Mouse (Mus musculus) naive thymus-derived CD4-positive, alpha-beta T cell, adult 2 months (primary cell): ENCODE data around the gene Nectin2.
A peak's percentile ranks its signal among the peaks of the same experiment; 100 is the strongest.

Experiments
- DNase-seq: peaks from one replicate; pipeline ENCODE4 v3.0.0-alpha.2; 2011; ENCODE audit warnings: low read depth

Gene Nectin2

DNA sequence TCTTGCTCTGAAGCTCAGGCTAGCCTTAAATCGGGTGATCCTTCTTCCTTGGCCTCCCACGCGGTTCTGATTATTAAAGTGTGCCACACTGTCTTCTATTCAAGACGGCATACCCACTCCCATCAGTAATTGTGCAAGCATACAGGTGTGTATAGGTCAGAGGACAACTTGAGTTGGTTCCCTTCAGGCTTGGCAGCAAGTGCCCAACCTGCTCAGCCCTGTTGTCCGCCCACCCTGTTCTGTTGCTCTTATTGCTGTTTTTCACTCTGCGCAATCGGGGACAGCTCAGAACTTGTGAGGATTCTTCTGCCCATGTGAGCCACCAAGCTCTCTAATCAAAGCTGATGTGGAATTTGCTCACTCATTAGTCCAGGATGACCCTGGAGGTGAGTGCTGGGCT is 45.0 kb downstream of the Nectin2 start:
- no peak for DNase-seq

- DNase-seq: no peak
Measured at GRCm38 (mm10) chr7:19704475-19704874, 45.8 kb downstream of the Nectin2 start.

GRCm38 (mm10) chr7:19702859-19703555 is 47.3 kb downstream of the Nectin2 start:
- no peak for DNase-seq

GRCm38 (mm10) chr7:19701069-19701761 is 49.1 kb downstream of the Nectin2 start:
- DNase-seq: peak; percentile 51

GRCm38 (mm10) chr7:19700299-19701068 is 49.8 kb downstream of the Nectin2 start:
- DNase-seq: no peak

DNA sequence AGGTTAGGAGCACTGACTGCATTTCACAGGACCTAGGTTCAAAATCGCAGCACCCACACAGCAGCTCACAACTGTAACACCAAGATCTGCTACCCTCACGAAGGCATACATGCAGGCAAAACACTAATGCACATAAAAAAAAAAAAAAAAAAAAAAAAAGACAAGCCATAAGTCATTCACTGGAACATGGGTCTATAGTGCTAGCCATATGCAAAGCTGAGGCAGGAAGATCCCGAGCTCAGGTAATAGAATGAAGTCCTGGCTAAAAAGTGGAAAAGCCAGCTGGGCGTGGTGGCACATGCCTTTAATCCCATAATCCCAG is 50.5 kb downstream of the Nectin2 start:
- DNase-seq: no peak

- DNase-seq: no peak
Measured at GRCm38 (mm10) chr7:19698907-19699826, 51.1 kb downstream of the Nectin2 start, which contains the start of gene Apoe. TSS of gene Apoe (minus strand) at chr7:19699188.

GRCm38 (mm10) chr7:19697949-19698906 is 52.1 kb downstream of the Nectin2 start:
- no peak for DNase-seq

DNA sequence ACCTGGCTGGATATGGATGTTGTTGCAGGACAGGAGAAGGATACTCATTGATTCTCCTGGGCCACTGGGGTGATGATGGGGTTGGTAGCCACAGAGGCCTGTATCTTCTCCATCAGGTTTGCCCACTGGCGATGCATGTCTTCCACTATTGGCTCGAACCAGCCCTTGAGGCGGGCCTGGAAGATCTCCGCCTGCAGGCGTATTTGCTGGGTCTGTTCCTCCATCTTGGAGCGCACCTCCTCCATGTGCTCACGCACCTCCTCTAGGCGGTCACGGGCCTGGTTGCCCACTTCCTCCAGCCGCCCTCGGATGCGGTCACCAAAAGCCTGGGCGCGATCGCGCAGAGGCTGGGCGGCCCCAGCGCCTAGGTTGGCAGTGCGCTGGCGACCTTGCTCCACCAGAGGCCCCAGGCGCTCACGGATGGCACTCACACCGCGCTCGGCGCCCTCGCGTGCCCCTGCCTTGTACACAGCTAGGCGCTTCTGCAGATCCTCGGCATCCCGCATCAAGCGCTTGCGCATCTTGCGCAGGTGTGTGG is 53.9 kb downstream of the Nectin2 start:
- DNase-seq: no peak

- DNase-seq: no peak
Measured at GRCm38 (mm10) chr7:19695881-19696280, 54.4 kb downstream of the Nectin2 start.

DNA sequence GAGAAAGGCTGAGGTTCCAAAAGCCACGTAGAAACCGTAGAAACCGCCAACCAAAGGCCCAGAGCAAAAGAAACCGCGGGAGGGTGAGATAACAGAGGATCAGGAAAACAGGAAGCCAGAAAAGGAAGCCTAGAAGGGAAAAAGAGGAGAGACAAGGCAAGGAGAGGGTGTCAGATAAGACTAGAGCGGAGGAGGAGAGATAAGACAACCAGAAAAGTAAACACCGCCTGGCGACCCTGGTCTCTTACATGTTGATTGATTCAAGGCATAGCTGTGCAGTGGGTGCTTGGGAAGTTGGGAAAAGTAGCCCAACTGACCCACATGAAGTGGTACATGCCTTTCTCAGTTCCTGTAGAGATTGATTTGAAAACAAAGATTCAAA is 55.1 kb downstream of the Nectin2 start:
- no peak for DNase-seq

- no peak for DNase-seq
Measured at GRCm38 (mm10) chr7:19694336-19695212, 55.7 kb downstream of the Nectin2 start.

DNA sequence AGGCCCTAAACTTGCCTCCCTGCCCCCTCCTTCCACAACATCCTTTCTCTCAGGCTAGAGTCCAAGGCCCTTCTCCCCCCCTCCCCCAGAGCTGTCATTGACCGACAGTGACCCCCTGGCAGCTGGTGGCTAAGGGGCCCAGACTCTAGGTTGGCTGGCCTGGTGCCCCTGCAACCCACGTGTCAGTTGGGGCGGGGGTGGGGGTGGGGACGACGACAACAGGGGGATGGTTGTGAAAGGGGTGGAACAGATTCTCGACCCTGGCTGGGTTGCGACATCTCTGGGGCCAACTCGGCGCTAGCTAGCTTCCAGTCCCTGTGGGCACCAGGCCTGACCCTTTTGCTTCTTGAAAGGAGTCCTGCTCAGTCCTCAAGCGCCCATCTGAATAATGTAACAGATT is 56.9 kb downstream of the Nectin2 start:
- no peak for DNase-seq

- no peak for DNase-seq
Measured at GRCm38 (mm10) chr7:19691873-19692865, 58.1 kb downstream of the Nectin2 start, which contains the start of gene Apoc1. TSS of gene Apoc1 (minus strand) at chr7:19692660.

DNA sequence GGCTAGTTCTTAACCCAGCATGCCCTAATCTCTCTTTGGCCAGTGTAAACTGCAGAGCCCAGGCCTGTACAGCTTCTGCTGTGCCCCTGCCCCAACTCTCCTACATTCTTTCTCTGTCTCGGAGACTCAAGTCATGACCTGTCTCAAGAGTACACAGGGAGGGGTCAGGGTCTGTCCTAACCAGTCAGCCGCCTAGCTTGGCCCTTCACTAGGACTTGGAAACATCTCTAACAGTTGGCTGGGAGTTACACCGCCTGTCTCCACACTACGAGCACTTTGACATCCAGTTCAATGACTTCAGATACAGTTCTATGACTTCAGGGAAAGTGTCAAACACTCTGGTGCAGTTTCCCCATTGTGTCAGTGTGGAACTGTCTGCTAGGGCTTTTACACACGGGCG is 58.8 kb downstream of the Nectin2 start:
- no peak for DNase-seq

DNA sequence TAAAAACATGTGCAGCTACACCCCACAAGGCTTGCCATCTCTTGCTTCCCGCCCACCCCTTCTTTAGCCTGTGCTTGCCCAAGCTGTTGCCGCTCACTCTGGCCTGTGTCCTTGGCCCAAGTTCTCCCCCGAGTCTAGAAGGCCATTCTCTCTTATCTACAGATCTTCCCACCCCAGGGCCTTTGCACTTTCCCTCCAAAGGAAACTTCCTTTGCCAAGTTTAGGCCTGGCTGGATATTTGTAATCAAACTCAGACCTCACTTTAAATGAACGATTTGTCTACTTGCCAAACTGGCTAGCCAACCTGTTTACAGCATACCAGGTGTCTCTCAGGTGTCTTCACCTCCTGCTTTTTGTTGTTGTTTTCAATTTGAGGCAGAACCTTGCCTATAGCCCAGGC is 59.4 kb downstream of the Nectin2 start:
- DNase-seq: no peak

DNA sequence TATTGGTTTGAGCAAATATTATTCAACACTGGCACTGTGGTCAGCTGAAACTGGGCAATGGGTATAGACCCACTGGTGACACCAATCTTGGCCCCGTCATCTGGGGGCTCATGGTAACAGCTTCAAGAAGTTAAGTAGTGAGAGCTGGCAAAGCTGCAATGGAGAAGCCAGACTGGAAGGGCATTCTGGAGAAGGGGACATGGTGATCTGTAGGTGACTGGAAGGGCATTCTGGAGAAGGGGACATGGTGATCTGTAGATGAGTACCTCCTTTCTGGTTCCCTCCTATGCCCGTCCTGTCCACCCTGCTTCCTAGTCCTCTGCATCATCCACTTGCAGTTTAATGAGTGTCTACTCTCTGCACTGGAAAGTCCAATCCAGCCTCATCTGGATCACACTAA is 61.7 kb downstream of the Nectin2 start:
- no peak for DNase-seq

DNA sequence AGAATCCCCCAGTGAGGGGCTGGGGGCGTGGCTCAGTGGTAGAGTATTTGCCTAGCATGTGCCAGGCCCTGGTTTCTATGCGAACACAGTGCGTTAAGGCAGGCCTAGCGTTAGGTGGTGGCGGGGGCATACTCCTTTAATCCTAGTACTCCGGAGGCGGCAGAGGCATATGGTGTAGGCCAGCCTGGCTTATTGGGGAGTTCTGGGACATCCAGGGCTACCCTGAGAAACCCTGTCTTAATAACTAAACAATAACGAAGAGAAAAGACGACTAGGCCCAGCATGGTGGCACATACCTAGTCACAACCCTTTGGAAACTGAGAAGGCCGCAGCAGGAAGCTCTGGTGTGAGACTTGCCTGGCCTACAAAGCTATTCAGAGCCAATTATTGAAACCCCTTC is 62.2 kb downstream of the Nectin2 start:
- no peak for DNase-seq
